Mouse (Mus musculus): ENCODE results near the gene Arhgap8.
A peak's percentile ranks its signal among the peaks of the same experiment; 100 is the strongest.

The Arhgap8 gene

DNA sequence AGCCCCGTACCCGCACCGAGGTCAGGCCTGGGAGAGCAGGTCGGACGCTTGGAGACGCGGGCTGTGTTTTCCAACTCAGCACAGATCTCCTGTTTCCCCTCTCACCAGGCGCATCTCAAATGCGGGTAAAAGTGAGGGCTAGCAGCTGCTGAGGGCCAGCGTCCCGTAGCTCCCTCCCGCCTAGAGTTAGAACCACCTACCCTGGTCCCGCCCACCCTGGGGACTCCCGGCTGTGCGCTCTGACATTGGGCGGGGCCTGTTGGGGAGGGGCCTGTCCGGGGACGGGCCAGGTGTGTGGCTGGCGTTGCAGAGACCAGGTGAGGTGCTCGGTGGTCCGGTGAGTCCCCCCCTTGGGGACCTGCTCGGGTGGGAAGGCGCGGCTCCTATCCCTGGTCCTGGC is at the start of gene Arhgap8:
Arhgap8 (plus strand) TSS at position 262 of the 400 bp plus-strand sequence.
- no peak for DNase-seq (ENCODE audit: low spot score)

DNA sequence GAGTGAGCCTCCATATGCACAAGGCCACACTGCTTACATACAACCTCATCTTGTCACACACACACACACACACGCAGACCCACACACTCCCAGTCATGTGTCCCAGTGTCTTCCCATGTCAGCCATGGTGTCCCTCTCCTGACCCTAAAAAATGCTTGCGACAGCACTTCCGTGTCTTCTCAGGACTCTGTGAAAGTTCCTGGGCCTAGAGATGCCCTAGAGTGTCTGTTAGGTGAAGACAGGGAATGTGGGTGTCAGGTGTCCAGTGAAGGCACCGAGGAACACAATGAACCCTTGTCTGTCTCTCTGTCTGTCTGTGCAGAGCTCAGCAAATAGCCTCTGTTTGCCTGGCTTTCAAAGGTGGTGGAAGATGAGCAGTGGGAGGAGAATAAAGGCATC is 49.2 kb upstream of the Arhgap8 start:
- DNase-seq (ENCODE audit: low spot score): no peak

DNA sequence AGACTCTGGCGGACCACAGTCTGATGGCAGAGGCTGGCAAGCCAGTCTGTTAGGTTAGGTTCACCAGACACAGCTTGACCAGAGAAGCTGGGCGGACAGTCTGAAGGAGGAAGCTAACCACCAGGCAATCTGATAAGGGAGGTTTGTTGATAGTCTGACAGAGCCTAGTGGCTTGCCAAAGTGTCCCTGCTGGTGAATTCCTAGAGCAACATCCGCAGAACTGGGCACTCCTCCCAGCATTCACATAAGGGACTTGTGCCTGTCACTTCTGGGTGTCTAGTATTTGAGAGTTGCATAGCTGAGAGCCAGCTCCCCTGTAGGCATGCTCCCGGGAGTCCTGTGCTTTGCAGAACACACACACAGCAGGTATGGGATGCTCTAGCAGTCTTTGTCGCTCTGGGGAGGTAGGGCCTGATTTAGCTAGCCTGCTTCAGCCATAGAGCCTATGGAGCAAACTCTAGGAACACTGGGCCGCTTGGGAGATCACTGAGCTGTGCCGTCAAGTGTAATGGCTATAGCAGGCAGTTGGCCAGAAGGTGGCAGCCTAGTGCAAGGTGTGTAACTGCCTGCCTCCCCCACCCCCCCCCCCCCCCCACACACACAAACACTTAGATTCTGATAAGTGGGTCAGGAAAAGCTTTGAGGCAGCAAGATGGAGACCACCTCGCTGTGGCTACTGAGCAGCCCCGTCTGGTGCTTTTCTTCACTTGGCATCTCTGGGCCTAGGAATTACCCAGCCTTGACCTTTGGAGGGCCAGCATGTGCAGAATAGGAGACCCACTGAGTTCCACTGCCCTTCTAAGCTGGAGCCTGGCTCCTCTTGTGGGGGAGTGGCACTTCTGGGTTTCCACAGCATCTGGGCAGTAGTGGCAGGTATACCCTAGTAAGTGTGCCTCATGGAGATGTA is 48.2 kb upstream of the Arhgap8 start:
- DNase-seq (ENCODE audit: low spot score): peak; percentile 50

DNA sequence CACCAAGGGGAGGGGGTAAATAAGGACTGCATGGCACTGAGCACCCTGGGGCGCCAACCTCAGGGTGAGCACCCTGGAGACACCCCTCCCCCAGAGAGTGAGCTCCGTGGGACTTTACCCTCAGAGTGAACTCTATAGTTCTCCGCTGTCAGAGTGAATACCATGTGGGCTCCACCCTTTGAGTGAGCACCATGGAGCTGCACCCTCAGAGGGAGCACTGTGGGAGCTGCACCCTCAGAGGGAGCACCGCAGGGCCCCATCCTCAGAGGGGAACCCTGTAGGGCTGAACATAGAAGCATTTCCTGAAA is 47.6 kb upstream of the Arhgap8 start:
- no peak for DNase-seq (ENCODE audit: low spot score)

DNA sequence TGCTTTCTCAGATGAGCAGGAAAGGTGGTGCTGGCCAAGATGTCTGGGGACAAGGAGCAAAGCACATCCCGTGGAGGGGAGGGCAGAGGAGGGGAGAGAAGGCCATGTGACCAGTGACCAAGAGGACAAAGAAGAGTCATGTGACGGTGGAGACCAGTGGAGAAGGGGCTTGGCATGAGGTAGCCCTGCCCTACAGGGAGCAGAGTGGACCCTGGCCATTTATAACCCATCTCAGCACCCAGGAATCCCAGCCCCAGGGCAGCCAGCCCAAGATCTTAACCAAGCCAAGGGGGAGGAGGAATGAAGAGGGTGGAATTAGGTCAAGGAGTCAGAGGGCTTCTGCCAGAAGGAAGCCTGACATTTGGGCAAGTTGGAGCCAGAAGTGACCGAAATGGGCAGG is 47.2 kb upstream of the Arhgap8 start:
- no peak for DNase-seq (ENCODE audit: low spot score)

DNA sequence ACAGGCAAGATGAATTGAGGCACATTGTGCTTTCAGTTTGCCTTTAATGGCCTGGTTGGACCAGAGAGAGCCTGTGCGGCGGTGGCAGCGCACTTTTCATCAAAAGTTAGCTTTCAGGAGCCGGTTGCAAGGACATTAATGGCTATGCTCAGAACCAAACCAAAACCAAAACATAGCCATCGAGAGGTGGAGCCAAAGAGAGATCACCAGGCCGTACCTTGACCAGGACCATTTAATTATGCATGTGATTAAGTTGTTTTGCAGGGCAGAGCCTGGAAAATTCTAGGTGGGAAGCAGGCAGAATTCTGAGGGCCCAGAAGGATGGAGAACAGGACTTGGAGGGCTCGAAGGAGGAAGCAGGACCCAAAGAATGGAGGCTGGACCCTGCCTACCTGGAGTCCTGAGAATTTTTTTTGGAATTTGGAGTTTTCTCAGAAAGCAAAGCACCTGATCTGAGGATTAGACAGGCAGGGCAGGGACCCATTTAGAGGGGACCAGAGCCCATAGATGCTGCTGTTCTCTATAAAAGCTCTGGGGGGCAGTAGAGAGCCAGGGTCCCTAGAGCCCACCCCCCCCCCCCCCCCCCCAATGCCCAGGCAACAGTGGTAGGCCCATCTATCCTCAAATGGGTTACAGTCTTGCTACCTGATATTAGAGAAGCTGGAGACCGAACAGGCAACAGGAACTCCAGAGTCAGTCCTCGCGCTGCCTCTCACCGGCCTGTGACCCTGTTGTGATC is 45.4 kb upstream of the Arhgap8 start:
- DNase-seq (ENCODE audit: low spot score): no peak

DNA sequence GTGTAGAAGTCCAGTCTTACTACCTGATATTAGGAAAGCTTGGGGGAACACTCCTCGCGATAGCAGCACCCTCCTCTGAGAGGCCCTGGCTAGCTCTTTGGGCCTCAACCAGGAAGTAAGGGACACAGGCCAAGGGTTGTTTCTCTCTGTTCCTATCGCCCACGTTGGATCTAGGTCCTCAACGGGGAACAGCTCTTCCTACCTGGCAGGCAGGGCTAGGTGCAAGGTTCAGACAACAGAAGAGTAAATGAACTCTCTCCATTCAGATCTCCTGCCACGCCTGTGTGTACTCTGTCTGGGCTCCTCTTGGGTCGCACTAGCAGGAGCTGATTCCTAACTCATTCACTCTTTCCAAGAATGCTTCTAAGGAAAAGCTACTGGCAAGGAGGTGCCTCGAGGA is 44.5 kb upstream of the Arhgap8 start:
- DNase-seq (ENCODE audit: low spot score): no peak

DNA sequence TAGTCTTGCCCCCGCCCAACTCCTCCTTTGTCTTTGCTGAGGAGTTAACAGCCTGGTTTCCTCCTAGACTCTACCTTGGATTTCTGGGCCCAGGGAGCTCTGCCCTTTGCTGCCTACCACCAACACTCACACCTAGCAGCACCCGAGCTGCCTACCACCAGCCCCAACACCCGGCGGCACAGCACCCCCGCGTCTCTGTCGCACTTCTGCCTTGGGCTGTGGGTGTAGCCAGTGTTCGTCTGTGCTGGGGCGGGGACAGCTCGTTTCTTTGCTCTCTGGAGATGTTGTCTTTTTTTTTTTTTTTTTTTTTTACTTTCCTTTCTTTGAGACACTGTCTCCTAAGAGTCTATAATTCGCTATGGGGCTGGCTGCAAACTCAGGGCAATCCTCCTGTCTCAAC is 41.9 kb upstream of the Arhgap8 start:
- DNase-seq (ENCODE audit: low spot score): no peak

DNA sequence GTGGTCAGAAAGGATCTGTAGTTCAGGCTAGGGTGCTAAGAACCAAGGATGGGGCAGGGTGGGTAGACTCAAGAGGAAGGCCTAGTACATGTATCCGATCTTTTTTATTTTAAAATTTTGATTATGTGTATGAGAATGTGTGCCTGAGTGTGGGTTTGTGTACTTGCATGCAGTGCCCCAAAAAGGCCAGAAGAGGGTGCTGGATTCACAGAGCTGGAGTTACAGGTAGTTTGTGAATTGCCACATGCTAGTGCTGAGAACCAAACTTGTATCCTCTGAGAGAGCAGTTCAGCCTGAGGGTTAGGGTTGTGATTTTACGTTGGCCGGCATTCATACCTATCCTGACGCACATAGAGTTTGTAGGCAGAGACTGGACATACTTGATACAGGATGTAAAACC is 40.8 kb upstream of the Arhgap8 start:
- no peak for DNase-seq (ENCODE audit: low spot score)

DNA sequence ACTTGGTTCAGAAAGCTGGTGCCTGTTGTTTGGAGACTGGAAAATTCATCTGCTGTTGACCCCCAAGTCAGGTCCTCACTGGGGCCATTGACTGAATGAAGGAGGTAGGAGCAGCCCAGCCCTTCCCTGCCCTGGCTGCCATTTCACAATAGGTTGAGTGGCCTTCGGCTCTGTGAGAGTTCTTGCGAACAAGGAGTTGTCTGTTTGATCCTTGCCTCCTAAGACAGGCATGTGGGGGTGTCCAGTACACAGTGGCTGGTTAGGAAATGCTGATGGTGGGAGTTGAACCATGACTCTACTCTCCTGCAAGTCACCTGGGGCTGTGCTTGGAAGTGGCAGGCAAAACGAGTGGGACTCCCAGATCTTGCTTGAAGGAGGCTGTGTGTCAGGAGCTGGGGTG is 40.1 kb upstream of the Arhgap8 start:
- DNase-seq (ENCODE audit: low spot score): no peak

DNA sequence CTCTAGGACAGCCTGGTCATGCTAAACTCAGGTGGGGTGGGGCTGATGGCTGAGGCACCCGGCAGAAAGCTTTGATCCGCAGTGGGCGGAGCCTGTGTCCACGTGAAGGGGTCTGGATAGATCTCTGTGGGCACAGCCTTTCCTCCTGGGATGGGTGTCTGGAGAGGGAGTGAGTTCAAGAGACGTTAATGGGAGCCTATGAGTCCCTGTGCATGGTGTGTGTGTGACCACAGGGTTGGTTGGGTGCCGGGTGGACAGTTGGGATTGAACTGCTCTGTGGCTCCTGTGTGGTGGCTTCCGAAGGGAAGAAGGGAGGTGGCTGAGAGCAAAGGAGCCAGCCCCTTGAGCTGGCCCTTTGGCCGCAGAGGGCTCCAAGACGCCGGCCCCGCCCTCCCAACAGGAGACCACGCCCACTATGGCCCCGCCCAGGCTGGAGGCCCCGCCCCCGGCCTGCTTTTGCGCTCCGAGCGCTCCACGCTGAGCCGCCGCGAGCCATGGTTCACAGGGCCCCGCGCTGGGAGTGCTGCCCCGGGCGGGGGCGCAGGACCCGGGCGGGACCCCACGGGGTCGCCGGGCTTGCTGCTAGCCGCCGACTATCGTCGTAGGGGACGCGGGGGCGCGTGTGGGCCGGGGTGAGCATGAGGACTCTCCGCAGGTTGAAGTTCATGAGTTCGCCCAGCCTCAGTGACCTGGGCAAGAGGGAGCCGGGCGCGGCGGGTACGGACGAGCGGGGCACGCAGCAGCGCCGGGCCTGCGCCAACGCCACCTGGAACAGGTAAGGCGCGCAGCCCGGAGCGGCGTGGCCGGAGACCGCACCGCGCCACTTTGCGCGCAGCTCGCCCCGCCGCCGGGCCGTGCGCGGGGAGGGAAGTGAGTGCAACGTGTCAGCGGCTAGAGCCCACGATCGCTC is 39.1 kb upstream of the Arhgap8 start:
- DNase-seq (ENCODE audit: low spot score): peak; percentile 55

DNA sequence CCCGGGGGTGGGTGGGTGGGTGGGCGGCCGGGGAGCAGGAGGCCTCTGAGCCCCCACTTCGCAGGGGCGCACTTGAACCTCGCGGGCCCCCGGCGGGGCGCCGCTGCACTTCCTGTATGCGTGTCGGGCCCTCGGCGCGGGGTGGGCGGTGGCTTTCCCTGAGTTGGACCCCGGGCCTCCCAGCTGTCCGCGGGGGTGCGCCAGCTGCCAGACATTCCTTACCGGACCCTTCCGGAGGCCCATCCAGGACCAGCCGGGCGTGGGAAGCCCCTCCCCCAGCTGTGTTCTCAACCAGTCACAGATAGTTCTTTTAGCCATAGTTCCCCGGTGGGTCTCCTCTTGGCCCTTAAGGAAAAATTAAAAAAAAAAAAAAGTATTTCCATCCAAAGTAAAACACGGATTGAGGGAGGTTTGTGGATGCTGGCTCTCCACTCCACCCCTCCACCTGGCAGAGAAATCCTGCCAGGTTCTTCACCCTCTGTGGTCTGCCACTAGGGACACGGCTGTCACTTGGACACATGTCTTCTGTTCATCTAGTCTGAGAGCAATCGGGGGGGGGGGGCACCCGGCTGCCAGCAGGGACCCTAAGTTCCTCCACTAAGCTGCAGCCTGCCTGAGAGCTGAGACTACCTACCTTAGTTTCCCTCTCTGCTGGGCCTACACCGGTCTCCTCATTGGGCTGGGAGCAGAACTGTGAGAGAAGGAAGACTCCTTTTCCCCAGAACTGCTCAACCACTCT is 38.2 kb upstream of the Arhgap8 start:
- DNase-seq (ENCODE audit: low spot score): no peak

DNA sequence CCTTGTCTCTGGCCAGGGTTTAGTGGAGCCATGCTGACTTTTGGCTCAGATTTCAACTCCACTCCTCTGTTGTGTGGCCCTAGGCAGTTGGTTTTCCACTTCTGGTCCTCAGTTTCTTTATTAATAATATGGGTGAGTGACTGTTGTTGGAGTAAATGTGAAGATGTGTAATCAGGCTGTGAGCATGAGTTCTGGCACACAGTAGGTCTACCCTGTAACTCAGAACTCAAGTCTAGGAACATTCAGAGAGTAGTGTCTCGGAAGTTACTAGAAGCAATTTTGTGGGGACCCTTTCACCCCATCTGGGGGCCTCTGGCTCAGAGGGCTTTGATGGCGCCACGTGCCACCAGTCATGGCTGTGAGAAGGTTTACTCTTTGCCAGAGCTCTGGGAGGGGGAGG is 37.6 kb upstream of the Arhgap8 start:
- no peak for DNase-seq (ENCODE audit: low spot score)

DNA sequence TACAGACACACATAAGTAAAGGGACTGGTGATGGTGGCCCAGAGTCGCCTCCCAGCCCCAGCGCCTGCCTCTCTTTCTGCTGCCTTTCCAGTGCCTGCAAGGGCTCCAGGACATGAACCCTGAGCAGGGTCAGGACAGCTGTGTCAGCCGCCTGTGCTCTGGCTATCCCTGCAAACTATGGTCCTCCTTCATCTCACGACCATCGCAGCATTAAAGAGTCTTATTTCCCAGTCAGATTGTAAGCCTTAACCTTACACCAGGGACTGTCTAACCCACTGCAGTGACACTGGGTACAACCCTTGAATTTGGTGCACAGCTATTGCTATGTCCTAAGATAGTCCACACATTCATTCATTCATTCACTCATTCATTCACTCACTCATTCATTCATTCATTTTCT is 37.0 kb upstream of the Arhgap8 start:
- no peak for DNase-seq (ENCODE audit: low spot score)

DNA sequence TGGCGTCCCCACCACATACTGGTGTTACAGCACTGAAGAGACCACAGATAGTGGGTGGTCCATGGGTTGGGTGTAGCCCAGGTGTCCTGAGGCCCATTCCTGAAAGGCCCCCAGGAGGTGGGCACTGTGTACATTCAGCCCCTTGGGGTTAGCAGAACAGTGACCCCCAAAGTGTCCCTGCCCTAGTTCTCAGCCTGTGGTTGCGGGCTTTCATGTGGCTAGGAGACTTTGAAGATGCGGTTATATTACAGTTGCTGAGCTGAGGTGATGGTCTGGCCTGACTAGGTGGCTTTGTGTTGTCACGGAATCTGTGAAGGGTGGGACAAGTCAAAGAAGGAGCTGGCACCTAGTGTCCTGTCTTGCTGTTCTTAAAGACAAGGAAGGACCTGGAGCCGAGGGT is 35.3 kb upstream of the Arhgap8 start:
- no peak for DNase-seq (ENCODE audit: low spot score)

DNA sequence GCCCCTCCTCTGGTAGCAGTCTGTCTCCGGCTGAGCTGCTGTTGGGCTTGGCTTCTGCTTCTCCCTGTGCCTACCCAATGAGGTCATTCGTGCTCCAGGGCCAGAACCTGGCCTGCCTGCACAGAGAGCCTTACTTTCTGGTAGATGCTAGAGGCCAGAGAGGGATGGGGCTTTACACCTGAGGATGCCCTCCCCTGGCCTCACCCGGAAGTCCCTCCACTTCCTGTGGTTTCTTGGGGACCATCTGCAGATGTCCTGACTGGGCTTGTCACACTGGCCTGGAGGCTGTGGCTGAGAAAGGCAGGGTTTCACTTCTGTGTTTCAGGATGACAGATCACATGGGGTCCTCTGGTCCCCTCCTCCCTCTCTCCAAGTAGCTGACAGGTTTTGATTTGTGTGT is 34.4 kb upstream of the Arhgap8 start:
- peak; percentile 45 for DNase-seq (ENCODE audit: low spot score)

DNA sequence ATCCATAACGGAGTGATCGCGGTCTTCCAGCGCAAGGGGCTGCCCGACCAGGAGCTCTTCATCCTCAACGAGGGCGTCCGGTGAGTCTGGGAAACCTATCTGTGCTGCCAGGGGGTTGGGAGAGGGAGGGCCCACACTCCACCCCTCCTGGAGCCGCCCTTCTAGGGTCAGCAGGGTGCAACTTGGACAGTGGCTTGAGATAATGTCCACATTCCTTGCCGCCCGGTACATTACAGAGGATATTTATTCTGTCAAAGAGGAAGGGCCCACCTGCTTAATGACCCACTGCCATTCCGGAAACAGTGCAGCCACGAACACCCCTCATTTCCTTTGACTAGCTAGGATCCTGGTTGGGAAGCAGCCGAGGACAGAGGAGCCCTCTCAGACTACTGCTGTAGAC is 31.9 kb upstream of the Arhgap8 start:
- DNase-seq (ENCODE audit: low spot score): no peak

DNA sequence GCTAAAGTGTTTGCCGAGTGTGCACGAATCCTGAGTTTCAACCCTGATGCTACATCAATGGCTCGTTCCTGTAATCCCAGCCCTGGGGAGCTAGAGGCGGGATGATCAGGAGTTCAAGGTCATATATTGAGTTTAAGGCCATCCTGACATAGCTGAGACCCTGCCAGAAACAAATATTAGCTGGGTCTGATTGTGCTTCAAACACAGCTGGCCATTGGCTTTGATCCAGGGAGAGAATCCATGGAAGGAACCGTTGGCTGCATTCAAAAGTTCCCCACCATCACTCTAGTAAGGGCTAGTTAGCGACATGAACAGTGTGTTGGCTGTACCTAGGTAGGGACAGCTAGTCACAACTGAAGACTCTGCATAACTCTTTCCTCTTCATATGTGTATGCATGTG is 30.5 kb upstream of the Arhgap8 start:
- DNase-seq (ENCODE audit: low spot score): no peak

DNA sequence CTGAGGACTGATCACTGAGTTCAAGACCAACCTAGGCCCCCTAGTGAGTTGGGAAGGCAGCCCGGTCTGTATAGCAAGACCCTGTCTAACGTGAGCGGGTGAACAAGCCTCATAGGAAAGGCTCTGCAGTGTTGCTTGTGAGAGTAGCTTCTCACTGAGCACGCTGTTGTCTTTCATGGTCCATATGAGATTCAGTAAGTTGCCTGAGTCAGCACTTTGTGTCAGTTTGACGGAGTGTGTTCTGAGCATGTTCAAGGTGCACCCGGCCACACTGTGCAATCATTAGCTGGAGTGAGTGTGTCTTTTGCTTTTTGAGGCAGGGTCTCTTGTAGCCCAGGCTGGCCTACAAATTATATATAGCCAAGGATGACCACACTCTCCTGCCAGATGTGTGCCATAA is 28.3 kb upstream of the Arhgap8 start:
- no peak for DNase-seq (ENCODE audit: low spot score)

DNA sequence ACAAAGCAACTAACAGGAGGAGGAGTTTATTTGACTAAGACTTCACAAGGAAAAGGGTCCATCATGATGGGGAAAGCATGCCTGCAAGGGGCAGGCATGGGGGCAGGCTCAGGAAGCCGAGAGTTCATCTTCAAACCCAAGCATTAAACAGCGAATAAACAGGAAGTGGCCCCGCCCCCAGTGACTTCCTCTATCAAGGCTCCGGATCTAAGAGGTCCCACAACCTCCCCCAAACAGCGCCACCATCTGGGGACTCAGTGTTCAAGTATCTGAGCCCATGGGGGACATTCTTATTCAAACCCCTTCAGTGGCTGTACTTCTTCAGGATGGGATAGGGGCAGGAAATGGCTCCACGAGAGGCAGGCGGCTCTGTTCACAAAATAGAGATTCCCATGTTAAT is 27.2 kb upstream of the Arhgap8 start:
- DNase-seq (ENCODE audit: low spot score): no peak

DNA sequence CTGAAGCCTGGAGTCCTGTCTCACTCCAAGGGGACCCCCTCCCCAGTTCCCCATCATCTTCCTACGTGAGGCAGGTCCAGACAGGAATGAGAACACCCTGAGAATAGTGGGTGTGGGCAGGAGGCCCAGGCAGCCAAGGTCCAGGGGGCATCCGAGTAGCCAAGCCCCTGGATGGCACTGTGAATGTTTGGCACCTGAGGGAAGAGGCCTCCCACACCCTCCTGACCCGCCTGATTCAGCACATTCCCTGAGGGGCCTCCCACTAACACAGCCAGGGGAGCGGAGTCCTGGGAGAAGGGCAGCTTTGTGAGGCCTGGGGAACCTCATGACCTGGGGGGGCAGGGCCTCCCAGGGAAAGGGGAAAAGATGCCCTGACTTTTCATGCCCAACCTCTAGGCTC is 23.8 kb upstream of the Arhgap8 start:
- no peak for DNase-seq (ENCODE audit: low spot score)

DNA sequence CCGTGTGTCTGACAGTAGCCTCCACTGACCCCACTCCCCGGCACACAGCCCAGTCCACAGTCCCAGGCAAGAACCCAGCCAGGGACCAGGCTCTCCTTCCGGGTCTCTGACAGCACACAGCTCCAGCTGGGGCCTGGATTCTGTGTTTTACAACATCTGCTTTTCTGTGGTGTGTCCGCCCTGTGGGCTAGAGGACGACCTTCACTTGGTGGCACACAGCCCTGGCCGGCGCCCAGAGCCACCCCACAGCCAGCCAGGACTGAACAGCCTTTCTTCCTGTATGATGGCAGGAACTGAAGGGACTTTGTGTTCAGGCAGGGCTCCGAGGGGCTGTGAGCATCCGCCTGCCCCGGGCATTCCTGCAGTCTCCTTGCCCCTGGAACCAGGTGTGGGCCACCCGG is 22.2 kb upstream of the Arhgap8 start:
- peak; percentile 57 for DNase-seq (ENCODE audit: low spot score)
